Mouse (Mus musculus) lung, postnatal 25 days (tissue): ENCODE results near the gene Plekhg5.
A peak's percentile ranks its signal among the peaks of the same experiment; 100 is the strongest.

Source experiments
- DNase-seq: peaks from one replicate; pipeline ENCODE4 v3.0.0; 2022; ENCODE audit warnings: low spot score

Plekhg5 gene

DNA sequence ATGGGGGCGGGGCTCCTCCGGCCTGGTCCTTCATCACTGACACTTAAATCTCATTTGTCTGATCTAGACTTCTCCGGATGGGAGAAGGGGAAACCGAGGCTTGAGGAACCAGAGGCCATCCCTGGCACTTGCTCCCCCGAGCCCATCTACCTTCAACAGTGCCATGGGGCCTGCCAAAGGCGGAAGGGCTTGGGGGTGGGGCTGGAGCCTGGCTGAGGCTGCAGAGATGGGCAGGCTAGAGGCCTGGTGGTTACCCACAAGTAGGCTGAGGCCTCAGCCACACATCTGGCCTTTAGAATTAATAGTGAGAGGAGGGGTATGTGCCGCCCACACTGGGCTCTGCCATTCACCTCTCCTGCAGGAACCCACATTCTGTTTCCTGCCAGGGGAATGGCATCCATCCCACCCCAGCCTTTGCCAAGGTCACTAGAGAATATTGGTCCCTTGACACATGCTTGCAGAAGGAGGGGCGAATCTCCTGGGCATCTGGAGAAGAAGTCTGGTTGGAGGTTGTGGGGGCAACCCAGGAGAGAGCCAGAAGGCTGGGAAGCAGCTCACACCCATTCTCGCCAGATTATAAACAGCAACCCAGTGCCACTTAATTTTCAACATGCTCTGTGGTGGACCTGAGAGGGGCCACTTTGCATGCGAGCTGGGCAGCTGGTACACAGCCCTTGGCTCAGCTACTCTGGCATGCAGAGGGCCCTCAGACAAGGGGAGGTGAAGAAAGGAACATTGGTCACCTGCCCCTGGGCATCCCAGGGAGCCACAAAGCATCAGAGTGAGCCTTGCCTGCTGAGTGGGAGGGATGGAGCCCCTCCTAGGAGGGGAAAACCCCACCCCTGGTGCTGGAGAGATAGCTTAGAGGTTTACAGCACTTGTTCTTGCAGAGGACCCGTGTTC is 1.6 kb upstream of the Plekhg5 start:
- DNase-seq, result no peak

DNA sequence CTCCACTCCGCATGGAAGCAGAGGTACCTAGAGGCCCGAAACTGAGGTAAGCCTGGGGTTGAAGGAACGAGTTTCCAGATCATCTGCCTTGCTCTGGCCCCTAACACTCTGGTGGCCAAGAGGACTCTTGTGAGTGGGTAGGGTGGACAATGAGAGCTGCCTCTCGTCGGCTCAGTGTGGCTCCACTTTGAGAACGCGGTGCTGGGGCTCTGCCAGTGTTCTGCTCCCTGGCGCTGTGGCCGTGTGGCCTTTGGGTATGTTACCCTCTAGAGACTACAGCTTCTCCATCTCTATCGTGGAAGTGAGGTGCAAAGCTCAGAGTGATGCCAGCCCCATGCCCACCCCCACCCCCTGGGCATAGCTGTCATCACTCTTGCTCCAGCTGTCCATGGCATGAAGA is 357 bp downstream of the Plekhg5 start:
- DNase-seq, result no peak

DNA sequence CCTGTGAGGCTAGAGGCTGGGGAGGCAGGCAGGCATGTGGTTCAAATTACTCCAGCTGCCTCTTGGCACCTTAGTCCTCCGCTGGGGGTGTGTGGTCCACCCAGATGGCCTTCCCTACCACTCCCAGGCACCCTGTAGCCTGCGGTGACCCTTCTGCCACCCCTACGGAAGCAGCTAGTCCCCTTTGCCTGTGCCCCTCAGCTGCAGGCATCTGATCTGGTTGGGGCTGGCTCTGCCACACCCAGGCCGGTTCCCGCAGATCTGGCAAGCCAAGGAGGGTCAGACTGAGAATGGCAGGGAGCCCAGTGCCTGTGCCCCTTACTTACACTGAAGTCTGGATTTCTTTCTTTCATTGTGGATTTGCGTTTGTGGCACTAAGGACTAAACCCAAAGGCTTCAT is 1.4 kb downstream of the Plekhg5 start:
- no peak for DNase-seq

DNA sequence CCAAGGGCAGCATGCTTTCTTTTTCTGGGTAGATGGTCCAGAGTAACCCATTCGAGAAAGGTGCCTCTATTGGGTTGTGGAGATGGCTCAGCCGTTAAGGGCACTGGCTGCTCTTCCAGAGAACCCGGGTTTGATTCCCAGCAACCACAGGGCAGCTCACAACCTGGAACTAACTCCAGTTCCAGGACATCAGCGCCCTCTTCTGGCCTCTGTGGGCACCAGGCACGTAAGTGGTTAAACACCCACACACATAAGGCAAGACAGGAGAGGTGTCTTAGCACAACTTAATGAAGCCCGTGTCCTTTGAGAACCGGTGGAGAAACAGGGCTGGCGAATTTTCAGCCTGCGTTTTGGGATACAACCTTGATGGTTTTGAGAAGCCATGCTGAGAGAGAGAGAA is 2.2 kb downstream of the Plekhg5 start:
- DNase-seq, result no peak

DNA sequence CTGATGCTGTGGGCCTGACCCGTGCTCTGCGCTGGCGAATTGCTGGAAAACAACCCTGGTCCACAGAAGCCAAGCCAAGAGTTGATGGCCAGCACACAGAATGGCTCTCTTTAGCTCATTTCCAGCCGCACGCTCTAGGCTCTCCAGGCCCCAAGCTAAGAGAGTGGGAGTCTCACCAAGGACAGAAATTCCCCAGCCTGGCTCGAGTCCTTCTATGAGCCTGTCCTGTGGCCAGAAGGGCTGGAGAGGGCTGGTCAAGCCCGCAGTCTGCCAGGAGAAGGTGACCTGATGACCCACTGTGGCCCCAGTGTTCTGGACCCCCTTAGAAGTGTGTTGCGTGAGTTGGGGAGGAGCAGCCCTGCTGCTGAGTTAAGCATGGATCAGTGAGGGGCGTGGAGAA is 4.9 kb downstream of the Plekhg5 start:
- DNase-seq, result no peak

DNA sequence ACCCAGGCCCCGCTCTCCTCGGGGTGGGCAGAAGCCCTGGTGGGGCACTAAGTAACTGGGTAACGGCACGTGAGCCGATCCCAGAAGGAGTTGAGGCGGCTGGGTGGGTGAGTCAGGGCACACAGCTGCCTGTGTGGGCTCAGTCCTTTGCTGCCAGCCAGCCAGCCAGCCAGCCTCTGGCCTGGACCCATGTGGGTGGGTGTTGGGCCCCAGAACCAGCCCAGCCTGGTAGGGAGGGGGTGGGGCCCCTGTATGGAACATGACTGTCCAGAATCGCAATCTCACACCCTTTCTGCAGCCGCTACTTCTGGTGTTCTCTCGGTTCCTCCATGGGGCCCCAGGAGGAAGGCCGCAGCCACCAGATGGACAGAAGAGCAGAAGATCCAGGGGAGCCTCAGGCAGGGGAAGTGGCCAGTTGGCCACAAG is 5.8 kb downstream of the Plekhg5 start:
- no peak for DNase-seq

DNA sequence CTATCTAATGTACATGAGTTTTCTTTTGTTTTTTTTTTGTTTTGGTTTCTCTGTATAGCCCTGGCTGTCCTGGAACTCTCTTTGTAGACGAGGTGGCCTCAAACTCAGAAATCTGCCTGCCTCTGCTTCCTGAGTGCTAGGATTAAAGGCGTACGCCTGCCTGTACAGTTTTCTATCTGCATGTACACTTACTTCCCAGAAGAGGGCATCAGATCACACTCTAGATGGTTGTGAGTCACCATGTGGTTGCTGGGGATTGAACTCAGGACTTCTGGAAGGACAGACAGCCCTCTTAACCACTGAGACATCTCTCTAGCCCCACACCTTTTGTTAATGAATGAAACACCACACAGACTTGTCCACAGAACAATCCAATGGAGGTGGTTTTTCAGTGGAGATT is 7.0 kb downstream of the Plekhg5 start:
- DNase-seq, result no peak

DNA sequence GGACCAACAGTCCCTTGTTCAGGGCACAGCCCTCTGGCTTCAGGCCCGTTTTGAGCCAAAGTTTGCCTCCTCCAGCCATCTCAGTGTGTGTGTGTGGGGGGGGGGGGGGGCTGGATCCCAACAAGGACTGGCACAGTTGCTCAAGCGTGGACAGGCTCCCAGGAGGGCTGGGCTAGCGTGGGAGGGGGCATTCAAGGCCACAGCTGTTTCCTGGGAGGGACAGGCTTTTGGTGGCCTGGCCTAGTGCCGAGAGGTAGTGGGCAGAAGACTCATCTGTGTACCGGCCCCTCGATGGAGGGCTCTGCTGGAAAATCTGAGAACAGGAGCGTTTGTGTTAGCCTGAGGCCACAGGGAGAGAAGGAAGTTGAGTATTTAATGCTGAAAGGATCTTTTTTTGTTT is 7.6 kb downstream of the Plekhg5 start:
- DNase-seq, result no peak

DNA sequence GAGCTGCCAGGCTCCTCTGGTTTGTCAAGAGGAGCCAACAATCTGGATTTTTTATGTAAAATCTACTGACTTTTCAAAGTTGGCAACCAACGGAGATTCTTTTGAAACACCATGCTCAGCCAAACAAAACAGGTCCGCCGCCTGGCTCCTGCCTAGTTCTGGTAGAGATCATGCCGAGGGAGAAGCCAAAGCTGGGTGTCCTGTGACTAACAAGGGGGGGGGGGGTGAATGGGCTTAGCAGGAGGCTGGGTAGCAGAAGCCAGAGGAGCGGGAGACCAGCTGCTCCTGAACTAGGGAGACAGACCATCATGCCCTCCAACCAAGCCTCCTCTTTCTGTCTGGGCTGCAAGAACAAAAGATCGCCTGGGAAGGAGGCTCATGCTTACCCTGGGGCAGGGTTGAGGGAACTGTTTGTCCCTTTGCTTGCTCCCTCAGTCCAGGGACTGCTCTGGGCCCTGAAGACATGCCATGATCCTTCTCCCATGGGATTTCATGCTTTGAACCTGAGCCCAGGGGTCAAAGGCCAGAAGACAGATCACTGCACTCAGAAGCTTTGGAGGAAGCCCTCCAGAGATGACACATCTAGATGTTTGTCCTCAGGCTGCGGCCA is 11.4 kb downstream of the Plekhg5 start:
- DNase-seq, result no peak

DNA sequence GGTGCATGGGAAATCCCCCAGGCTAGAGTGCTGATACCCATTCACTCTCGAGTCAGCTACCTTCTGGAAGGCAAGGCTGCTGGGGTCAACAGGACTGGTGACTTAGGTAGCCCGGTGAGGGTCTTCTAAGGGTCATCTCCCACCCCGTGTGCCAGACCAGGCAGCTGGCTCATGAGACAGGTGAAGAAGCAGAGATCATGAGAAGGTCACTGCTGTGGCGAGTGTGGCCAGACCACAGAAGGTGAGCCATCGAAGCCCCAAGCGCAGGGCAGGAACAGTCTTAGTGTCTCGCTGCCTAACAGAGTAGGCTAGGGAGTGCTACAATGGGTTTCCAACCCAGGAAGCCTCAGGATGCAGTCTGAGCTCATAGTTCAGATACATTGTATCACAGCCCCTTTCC is 12.3 kb downstream of the Plekhg5 start:
- DNase-seq, result no peak

DNA sequence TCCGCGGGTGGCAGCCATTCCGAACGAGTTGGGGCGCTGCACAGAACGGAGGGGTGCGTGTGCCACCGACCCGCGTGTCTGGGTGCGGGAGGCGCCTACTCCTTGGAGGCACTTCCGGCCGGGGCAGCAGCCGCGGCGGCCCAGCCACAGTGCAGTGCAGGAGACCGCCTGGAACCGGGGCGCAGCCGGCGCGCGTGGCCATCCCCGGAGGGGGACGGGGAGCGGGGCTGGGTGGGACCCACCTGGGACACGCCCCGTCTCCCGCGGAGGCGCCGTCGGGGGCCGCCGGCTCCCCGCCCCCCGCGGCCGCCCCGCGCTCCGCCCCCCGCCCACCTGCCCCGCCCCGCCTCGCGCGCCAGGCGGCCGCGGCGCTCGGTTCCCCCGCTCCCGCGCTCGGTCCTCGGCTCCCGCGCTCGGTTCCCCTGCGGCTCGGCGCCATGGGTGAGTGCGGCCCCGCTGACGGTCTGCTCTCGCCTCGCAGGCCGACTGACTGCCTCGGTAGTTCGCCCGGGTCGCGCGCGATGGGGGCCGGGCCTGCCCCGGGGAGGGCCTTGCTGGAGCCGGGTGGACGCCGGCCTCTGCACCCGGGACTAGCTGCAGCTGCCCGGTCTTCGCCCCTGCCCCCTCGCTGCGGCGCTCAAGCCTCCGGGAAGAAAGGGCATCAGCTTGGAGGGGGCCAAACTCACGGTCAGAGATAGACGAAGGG is 14.4 kb downstream of the Plekhg5 start:
- no peak for DNase-seq

DNA sequence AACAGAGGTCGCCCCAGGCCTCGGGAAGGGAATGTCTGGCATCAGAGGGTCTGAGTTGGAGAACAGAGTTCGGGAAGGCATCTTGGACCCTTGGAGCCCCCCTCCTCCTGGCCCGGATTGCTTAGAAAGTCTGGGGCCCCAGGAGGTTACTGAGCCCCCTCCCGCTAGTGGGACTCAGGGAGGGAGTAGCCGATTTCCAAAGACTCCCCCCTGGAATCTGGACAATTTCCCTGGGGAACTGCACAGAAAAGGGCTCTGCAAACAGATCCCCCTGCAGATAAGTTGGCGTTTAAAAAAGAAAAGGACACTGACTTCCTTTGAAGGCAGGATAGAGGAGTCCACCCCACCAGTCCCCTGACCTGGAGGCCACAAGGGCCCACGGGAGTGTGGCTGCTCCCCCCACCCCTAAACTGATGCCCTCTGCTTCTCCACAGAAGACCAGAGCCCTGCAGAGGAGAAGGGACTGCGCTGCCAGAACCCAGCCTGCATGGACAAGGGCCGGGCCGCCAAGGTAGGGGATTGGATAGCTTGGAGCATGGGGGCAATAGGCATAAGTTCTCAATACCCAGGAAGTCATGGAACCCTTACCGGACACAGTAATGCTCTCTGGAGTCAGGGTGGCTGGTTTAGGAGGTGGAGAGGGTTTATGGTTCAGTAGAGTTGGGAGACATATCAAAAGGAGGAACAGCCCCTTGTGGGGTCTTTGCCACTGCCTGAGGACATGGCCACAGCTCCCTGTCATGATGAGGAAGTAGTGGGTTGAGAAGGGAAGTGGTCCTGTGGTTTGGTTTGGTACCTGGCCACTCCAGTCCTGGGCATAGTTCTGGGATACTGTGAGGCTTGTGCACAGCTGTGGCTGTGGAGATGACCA is 15.1 kb downstream of the Plekhg5 start:
- DNase-seq, result no peak

DNA sequence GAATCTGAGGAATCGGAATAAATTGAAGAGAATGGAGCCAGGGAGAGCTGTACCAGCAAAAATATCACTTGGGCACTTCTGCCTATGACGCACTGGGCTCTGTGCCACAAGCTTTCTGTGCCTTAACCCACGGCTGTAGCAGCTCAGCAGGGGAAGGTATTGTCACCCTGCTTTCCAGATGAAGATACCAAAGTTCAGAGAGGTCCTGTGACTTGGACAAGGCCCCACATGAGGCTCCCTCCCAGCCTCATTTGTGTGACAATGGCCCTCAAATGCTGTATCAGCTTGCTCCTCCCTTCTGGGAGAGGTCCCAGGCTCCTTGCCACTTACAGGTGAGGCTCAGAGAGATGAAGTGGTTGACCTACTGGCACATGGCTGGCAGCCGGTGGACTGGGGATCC is 15.8 kb downstream of the Plekhg5 start:
- peak; percentile 53 for DNase-seq

DNA sequence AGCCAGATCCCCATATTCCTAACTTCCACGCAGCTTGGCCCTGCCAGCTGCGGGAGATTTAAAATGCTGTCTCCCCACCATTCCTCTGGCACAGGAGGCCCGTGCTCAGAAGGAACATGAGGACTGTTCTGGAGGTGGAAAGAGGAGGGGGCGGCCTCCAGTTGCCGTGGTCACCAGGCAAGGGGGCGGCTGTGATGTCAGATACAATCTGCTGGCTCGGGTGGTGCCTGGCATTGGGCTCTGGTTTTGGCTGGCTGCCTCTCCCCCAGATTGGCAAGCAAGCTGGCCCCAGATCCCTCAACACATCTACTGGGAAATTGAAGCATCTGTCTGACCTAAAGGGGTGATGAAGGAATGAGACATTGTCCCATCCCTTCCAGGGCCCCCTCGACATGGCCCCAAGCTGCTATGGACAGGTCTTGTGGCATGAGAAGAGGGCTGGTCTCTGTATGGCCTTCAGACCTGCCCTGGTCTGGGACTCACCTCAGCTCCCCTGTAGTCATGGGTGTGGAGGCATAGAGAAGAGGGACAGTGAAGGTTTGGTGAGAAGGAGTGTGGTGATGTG is 16.3 kb downstream of the Plekhg5 start:
- no peak for DNase-seq

DNA sequence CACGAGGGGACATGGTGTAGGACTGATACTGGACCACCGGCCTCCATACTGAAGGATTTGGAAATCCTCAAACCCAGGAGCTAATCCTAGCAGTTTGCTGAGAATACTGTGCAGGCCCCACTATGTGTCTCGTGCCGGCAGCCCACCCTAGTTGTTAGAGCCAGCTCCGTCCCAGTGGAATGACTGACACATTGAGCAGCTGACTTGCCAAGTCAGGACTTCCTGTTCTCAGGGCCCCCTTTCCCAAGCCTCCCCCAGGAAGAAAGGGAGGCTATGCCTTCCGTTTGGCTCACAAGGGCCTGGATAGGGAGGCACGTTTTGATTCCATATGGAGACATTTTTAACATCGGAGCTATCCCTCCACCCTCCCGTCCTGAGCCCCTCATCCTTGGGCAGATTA is 17.9 kb downstream of the Plekhg5 start:
- DNase-seq, result no peak

DNA sequence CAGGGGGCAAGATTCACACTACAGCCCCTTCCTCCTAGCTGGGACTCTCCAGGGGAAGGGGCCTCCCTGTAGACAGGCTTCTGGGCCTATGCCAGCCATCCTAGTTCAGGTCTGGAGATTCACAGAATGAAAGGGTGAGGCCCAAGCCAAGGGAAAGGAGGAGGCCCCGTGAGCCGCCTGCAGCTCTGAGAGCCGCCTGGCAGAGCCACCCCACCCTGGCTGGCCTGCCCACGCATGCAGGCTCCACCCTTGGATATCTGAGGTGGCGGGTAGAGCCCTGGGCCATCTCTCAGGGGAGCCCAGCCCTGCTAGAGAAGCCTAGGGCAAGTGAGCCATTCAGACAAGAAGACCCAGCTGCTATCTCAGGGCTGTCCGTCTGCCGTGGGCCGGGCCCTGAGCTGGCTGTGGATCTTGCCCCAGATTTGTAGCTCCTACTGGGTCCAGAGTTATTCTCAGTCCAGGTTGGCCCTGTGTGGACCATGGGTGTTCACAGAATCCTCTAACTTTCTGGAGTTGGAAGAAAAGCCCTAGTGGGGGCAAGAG is 20.5 kb downstream of the Plekhg5 start:
- no peak for DNase-seq

DNA sequence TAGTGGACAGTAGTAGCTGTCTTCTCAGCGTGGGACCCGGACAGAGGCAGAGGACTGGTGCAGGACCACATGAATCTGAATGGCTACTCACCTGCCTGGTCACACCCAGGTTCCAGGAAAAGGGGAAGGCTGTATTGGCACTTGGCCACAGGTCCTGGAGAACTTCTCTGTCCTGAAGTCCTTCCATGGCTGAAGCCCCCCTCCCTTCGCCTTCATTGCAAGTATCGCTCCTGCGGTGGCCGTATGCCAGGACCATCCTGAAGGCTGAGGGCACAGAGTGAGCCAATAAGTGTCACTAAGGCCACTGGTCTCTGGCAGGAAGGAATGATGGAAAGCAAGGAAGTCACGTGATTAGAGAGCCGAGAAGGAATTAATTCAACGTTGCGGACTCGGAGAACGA is 21.9 kb downstream of the Plekhg5 start:
- DNase-seq, result no peak

DNA sequence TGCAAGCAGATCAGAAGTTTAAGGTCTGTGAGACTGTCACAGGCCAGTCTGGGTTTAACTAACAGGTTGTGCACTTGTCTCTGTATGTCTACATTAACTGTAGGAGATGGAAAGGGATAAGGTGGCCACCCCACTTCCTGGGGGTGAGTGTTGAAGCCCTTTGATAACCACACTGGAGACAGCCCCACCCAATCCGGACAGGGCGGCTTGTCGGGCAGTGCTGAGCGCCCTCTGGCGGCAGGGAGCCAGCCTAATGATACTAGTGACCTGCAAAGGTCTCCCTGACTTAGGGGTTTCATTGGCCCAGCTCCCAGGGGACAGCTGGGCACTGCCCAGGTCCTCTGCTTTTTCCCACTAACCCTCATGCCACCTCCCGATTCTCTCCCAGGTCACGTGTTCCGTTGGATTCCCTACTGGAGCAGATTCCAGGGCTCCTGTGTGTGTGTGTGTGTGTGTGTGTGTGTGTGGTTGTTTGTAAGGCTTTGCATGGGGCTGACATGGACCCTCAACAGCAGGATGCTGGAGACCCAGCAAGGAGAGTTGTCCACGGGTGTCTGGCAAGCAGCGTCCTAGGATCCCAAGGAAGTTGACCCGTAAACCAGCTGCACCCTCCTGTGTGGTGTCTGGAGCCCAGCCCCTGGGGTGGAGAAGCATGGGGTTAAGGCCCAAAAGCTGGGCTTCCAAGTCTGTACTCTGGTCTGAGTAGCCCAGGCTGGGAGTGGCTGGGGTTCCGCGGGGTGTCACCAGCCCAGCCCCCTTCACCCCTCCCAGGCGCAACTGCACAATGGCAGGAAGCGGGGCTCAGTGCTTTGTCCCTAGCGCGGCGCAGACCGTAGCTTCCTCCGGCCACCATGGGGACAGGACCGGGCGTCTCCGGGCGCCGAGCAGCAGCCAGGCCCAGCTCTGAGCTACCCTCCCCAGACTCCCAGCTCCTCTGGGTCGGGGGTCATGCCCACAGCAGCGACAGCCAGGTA is 23.9 kb downstream of the Plekhg5 start:
- peak; percentile 88 for DNase-seq

DNA sequence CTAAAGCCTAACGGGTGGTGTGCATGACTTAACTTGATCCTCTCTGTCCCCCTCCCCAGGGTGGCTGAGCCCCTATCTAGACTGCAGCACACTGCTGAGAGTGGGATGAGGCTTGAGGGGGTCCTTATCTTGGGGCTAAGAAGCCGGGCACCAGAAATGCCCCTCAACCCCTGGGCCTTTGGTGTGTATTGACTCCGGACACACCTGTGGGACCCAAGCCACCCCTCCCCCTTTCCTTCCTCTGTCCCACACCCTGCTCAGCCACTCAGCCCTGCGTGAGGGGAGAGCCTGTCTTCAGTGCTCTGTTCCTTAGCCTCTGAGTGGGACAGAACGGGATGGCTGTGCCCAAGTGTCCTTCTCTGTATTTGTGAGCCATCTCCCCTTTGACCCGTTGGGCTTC is 24.6 kb downstream of the Plekhg5 start:
- DNase-seq, result no peak
